Mouse (Mus musculus) retina, adult 2 months (tissue): ENCODE data around the gene Pars2.
A peak's percentile ranks its signal among the peaks of the same experiment; 100 is the strongest.

Experiments used
- DNase-seq: peaks from one replicate; pipeline ENCODE4 v3.0.0-alpha.2; 2012; ENCODE audit warnings: low read depth, low spot score

The Pars2 gene

GRCm38 (mm10) chr4:106650833-106651527, at the start of gene Pars2:
Gene Pars2 (plus strand): TSS chr4:106651069.
- DNase-seq: peak; percentile 97

- DNase-seq: no peak
These were observed 44.0 kb upstream of the Pars2 start for GRCm38 (mm10) chr4:106606639-106607554.

DNA sequence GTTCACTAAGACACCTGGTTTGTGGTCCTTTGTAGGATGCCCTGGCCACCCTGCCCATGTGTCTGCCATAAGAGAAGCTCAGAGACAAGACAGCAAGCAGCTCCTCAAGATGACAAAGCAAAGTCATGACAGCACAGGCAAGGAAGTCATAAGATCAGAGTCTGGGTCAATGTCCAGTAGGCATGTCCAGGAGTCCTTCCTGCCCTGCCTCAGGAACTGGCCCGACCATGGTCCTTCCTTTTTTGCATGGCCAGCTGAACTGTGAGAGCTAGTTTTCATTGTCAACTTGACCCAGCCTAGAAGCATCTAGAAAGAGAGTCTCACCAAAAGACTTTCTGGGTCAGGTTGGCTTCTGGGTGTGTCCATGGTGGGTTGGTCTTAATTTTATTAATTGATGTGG, 43.0 kb upstream of the Pars2 start:
- no peak for DNase-seq

GRCm38 (mm10) chr4:106613105-106613504, 37.8 kb upstream of the Pars2 start:
- no peak for DNase-seq

GRCm38 (mm10) chr4:106613560-106613959, 37.3 kb upstream of the Pars2 start:
- no peak for DNase-seq

DNA sequence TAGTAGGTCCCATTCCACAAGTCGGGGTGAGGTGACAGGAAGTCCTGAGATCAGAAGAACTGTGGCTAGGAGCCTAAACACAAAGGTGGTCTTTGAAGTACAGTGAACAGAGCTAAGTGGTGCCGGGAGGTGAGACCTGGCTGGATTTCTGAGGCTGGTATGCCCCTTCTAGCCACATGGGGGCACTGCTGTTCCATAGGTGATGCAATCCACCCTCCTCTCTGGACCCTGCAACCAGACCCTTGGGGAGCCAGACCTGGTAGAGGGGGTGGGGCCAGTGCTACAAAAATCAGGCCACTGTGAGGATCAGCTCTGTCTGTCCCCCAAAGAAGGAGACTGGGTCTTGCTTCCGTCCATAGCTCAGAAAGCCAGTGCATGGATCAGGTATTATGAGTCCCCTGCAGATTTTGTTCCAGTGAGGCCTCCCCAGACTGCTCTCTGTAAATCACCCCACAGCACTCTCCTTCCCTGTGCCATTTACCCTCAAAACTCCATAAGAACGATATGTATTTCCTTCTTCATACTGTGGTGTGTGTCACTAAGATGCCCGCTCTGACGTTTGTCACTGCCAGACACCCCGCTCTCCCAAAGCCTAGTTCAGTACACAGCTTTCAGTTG, 36.6 kb upstream of the Pars2 start:
- peak; percentile 16 for DNase-seq

- no peak for DNase-seq
These were observed 36.0 kb upstream of the Pars2 start for GRCm38 (mm10) chr4:106614881-106615280.

DNA sequence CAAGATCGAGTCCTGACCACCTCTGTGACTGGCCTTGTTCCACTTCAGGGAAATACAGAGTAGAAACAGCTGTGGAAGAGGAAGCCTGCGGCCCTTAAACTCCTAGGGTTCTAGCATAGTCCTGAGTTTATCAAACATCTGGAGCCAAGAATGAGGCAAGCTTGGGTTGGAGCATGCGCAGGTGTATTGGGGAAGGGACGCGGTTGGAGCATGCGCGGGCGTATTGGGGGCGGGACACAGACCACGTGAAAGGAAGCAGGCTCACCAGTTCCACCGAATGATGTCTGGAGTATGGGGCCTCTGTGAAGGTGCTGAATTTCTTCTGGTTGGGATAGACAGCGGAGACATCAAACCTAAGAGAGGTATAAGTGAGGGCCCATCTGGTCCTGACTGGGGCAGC, 35.2 kb upstream of the Pars2 start:
- DNase-seq: no peak

DNA sequence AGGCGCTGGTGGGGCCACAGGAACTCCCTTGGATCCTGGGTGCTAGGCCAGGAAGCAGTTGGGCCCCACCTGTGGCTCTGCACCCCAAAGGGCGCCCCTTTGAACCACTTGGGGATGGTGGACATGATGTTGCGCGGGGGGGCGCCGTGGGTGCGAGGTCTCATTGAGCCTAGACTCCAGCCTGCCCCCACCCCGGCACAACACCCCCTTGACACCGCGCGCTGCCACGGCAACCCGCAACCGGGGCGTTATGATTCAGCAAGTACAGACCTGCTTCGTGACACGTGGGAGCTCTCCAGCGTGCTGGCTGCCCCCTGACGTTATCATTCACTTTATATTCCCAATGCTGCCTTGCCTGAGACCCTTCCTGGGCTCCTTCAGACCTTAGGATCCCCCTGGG, 33.8 kb upstream of the Pars2 start, which contains the start of gene Lexm:
Gene Lexm, minus strand, starts transcription at position 186 of the 400 bp plus-strand sequence.
- DNase-seq: no peak

DNA sequence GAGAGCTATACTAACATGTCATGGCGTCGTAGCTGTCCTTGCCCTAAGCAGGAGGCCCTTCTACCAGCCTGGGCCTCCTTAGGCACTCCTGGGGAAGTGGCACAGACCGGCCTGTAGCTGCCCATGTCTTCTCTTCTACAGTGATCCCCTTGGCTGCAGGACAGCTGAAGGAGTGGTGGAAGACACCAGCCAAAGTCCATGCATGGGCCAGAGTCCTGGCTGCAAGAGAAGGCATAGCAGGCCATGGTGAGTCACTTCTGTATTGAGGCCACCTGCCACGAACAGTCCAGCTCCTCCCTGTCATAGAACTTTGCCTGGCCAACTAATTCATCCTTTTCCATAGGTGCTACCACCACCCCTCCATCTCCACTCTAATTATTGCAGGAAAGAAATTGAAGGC, 32.0 kb upstream of the Pars2 start:
- DNase-seq: no peak

DNA sequence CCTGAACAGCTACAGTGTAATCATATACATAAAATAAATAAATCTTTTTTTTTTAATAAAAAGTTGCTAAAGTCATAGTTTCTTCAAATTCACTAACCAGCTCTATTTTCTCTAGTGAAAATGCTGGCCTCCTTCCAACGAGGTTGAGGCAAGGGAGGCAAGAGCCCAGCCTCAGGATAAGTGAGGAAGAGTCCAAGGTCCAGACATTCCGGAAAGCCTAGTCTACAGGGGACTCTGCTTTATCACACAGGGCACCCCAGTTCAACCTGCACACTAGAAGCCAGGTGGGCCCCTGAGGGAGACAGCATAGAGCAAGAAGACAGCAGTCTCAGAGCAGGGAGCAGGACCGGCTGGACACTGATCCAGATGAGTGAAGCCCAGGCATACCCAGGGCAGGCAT, 29.4 kb upstream of the Pars2 start:
- DNase-seq: no peak

DNA sequence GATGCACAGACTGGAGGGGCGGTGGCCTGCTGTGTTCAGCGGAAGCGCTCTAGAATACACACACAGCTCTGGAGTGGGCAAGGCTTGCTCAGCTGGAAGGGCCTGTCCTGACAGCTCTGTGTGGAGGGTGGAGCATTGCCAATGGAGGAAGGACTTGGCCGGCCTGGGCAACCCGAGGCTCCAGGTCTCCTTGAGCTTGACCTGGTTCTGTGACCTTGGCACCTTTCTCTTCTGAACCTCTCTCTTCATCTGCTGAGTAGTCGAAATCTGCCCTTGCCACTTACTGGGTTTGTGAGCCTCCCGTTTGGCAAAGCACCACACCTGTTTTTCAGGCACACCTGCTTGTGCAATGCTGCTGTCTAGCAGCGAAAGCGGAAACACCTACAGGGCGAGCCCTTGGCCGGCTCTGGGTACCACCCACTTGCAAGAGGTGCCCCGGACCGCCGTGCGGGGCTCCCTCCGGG, 28.8 kb upstream of the Pars2 start, which contains the start of gene Ttc22:
Gene Ttc22, plus strand, starts transcription at position 403 of the 464 bp plus-strand sequence.
- DNase-seq: no peak

GRCm38 (mm10) chr4:106622712-106623111, 28.2 kb upstream of the Pars2 start:
- DNase-seq: no peak

GRCm38 (mm10) chr4:106624271-106624670, 26.6 kb upstream of the Pars2 start:
- DNase-seq: no peak

- no peak for DNase-seq
These were observed 23.1 kb upstream of the Pars2 start for GRCm38 (mm10) chr4:106627809-106628208.

DNA sequence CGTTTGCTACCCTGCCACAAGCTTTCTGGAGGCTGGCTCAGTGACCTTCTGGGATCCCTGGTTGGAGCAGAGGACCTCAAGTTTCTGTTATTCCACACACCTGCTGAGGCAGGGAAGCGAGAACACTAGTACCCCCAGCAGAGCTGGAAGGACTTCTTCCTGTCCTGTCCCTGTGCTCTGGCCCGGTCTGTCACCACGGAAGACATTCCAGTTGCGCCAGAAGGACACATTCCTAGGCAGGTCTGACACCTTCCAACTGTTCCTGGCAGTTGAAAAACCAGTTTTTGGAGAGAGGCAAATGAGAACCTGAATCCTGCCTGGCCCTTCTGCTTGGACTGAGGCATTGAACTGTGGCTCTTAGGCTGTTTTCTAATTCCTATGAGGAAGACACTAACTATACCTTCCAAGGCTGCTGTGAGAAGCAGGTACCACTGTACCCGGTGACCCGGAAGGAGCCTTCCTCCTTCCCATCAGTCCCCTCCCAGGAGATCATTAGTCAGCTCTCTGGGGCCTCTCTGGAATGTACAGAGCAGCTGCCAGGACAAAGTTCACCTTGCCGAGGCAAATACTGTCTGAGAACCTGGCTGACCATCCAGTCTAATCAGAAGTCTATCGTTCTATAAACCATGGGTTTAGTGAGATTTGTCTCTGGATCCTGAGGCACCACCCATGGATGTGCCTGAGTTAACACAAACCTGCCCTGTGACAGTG, 22.1 kb upstream of the Pars2 start:
- no peak for DNase-seq

- DNase-seq: no peak
These were observed 21.5 kb upstream of the Pars2 start for GRCm38 (mm10) chr4:106629374-106629773.

DNA sequence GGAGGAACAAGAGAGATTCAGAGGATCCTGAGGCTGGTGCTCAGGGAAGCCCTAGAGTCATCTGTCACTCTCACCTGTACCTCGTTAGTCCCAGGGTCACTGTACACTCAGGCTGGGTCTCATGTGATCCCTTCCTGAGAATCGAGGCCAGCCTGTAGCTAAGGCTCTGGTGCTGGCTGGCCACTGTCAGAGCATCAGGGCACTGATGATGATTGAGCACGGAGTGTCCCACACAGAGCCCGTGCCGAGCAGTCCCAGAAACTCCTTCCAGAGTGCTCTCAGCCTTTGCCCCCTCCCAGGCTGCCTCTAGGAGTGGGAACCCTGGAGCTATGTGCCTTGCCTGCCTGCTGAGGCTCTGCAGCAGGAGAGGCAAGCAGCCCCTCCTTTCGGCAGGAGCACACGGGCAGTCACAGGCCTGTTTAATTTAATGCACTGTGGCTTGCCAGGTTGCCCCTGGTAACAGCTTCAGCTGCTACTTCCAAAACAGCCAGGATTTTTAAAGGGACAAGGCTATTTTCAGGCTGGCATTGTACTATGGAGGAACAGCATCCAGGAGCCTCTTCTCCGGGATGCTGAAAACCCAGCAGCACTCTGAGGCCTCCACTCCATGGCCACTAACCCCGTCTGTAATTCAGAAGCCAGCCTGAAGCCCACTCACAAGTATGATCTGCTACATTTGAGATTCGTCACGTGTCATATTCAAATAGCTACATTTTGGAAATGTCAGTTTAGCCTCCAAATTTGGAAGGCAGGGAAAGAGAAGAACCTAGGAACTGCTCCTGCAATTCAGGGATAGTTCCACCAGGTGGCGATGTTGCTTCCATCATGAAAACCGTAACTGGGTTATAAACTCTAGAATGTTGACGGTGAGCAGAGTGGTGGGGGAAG, 20.3 kb upstream of the Pars2 start:
- DNase-seq: peak; percentile 42

- DNase-seq: no peak
These were observed 18.6 kb upstream of the Pars2 start for GRCm38 (mm10) chr4:106632313-106632712.

GRCm38 (mm10) chr4:106633281-106634085, 17.4 kb upstream of the Pars2 start:
- DNase-seq: no peak
